Mouse (Mus musculus): ENCODE data around the gene Cdcp2.

The Cdcp2 gene

DNA sequence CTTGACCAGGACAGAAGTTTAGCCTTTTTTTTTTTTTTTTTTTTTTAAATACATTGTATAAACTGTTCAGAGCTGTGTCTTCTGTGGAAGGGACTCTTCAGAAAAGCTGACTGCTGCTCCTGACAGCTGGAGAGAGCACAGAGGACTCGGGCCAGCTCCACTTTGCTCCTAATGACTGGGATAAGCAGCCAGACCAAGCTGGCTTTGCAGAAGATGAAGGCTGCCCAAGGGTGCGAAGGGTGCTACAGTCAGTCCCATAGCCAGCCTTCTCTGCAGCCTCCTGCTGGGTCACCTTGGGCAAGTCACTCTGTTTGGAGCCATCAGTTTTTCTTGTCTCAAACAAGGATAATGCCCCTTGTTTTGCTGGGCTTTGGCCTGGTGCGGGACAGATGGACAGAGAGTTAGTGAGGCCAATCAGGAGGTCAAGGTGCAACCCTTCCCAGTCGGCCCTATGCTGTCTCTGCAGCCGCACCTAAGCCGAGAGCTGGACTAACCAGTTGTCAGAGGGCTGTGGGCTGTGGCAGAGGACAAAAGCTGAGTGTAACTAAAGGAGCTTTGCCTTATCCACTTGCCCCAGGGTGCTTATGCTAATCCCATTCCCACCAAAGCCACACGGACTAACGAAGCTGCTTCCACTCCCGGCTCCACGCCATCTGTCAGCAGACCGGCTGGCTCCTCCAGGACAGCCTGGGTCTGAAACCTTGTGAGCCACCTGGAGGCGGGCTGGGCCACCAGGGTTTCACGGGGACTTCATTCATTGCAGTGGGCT is 31.4 kb downstream of the Cdcp2 start:
- no peaks in the 10 kb centered on the region for H3K36me3 ChIP-seq (ENCODE audit: insufficient read depth, low read length)
- H3K9me3 ChIP-seq (ENCODE audit: low read length): no peaks in the 10 kb centered on the region
- peaks cover 13% of the 10 kb centered on the region for H3K27me3 ChIP-seq (ENCODE audit: insufficient read depth, low read length)
- no peak overlapping the region for H3K4me3 ChIP-seq (replicated peaks; ENCODE audit: low read length)
- peaks cover 37% of the 10 kb centered on the region for H3K4me1 ChIP-seq (replicated peaks; ENCODE audit: low read depth, low read length)
- TF ChIP-seq CTCF (conservative IDR thresholded peaks at IDR 0.05; ENCODE audit: low read length) (no peak), POU5F1 (IDR thresholded peaks at IDR 0.05; ENCODE audit: borderline replicate concordance, low read length) (no peak), NANOG (IDR thresholded peaks at IDR 0.05; ENCODE audit: borderline replicate concordance, low read length) (no peak)

DNA sequence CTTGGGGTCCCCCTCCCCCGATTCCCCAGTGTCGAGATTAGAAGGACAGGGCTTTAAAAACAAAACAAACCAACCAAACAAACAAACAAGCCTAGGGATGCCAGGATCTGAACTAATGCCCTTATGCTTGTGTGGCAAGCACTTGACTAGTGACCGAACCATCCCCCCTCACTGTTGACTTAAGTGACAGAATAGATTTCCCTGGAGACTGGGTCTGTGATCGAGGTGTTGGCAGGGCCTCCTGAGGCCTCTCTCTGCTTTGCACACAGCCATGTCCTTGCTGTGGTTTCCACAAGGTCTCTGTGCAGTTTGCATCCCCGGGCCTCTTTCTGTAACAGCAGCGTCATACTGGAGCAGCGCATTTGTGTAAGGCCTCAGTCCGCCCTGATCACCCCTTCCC is 32.7 kb downstream of the Cdcp2 start:
- H3K27me3 ChIP-seq (ENCODE audit: insufficient read depth, low read length): peaks cover 13% of the 10 kb centered on the region
- H3K4me3 ChIP-seq (replicated peaks; ENCODE audit: low read length): no peak overlapping the region
- peaks cover 34% of the 10 kb centered on the region for H3K4me1 ChIP-seq (replicated peaks; ENCODE audit: low read depth, low read length)
- H3K9me3 ChIP-seq (ENCODE audit: low read length): no peaks in the 10 kb centered on the region
- TF ChIP-seq CTCF (conservative IDR thresholded peaks at IDR 0.05; ENCODE audit: low read length) (no peak), NANOG (IDR thresholded peaks at IDR 0.05; ENCODE audit: borderline replicate concordance, low read length) (no peak), POU5F1 (IDR thresholded peaks at IDR 0.05; ENCODE audit: borderline replicate concordance, low read length) (no peak)
- no peaks in the 10 kb centered on the region for H3K36me3 ChIP-seq (ENCODE audit: insufficient read depth, low read length)

DNA sequence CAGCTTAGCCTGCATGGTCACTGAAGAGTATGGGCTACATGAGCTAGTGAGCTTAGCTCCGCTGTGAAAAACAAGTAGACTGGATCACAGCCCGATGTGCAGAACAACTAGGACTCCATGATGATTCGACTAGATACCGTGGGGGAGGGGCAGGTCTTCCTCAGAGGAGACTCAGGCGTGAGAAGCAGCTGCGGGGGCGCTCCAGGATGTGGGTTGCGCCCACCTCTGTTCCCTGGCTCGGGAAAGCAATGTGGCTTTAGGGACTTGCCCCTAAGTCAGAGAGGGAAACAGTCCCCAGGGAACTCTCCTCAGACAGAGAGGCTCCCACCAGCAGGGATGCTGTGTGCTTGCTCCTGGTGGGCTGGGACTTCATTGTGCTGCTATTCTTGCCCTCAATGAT is 33.8 kb downstream of the Cdcp2 start:
- Histone ChIP-seq H3K36me3 (ENCODE audit: insufficient read depth, low read length) (no peaks in the 10 kb centered on the region), H3K4me1 (replicated peaks; ENCODE audit: low read depth, low read length) (peaks cover 34% of the 10 kb centered on the region), H3K9me3 (ENCODE audit: low read length) (no peaks in the 10 kb centered on the region), H3K4me3 (replicated peaks; ENCODE audit: low read length) (no peak overlapping the region), H3K27me3 (ENCODE audit: insufficient read depth, low read length) (peaks cover 13% of the 10 kb centered on the region)
- no peak for TF ChIP-seq POU5F1 (IDR thresholded peaks at IDR 0.05; ENCODE audit: borderline replicate concordance, low read length)
- no peak for TF ChIP-seq CTCF (conservative IDR thresholded peaks at IDR 0.05; ENCODE audit: low read length)
- no peak for TF ChIP-seq NANOG (IDR thresholded peaks at IDR 0.05; ENCODE audit: borderline replicate concordance, low read length)

DNA sequence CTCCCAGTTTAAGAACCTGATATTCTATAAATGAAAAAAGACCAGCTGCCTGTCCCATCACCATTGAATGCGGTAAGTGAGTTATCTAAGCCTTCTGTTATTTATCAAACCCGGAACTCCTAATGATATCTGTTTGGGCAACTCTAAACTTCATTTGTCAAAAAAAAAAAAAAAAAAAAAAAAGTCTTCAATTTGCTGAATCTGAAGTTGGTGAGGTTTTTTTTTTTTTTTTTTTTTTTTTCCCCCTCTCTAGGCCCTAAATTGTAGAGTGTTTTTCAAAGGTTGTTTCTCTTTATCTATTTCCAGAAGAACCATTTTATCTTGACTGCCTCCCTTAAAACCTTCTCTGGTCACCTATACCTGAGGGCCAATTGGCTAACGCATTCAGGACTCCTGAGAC is 38.2 kb downstream of the Cdcp2 start:
- H3K27me3 ChIP-seq (ENCODE audit: insufficient read depth, low read length): peaks cover 17% of the 10 kb centered on the region; the same call in 1 of the 2 replicates
- H3K9me3 ChIP-seq (ENCODE audit: low read length): no peaks in the 10 kb centered on the region
- H3K4me1 ChIP-seq (replicated peaks; ENCODE audit: low read depth, low read length): peaks cover 26% of the 10 kb centered on the region
- H3K4me3 ChIP-seq (replicated peaks; ENCODE audit: low read length): no peak overlapping the region
- no peaks in the 10 kb centered on the region for H3K36me3 ChIP-seq (ENCODE audit: insufficient read depth, low read length)
- TF ChIP-seq CTCF (conservative IDR thresholded peaks at IDR 0.05; ENCODE audit: low read length) (no peak), NANOG (IDR thresholded peaks at IDR 0.05; ENCODE audit: borderline replicate concordance, low read length) (no peak), POU5F1 (IDR thresholded peaks at IDR 0.05; ENCODE audit: borderline replicate concordance, low read length) (no peak)

DNA sequence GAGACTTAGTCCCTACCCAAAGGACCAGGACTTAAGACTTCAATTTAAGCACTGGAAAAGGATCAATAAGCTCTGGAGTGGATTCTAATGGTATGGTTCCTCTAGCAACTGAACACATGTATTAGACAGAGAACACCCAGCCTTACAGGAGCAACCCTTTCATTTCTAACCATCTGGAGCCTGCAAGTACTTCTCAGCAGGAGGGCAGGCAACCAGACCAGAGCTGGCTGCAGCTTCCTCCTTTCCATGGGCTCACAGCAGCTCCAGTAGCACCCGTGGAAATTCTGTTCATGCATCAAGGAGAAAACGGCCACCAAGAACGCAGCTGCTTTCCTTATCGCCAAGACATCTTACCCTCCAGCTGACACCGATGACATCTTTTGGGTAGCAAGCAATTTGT is 39.0 kb downstream of the Cdcp2 start:
- no peak overlapping the region for H3K4me3 ChIP-seq (replicated peaks; ENCODE audit: low read length)
- peaks cover 23% of the 10 kb centered on the region for H3K27me3 ChIP-seq (ENCODE audit: insufficient read depth, low read length)
- H3K9me3 ChIP-seq (ENCODE audit: low read length): no peaks in the 10 kb centered on the region
- H3K4me1 ChIP-seq (replicated peaks; ENCODE audit: low read depth, low read length): peaks cover 23% of the 10 kb centered on the region
- no peak for TF ChIP-seq CTCF (conservative IDR thresholded peaks at IDR 0.05; ENCODE audit: low read length)
- TF ChIP-seq POU5F1 (IDR thresholded peaks at IDR 0.05; ENCODE audit: borderline replicate concordance, low read length): no peak
- TF ChIP-seq NANOG (IDR thresholded peaks at IDR 0.05; ENCODE audit: borderline replicate concordance, low read length): no peak
- H3K36me3 ChIP-seq (ENCODE audit: insufficient read depth, low read length): no peaks in the 10 kb centered on the region

DNA sequence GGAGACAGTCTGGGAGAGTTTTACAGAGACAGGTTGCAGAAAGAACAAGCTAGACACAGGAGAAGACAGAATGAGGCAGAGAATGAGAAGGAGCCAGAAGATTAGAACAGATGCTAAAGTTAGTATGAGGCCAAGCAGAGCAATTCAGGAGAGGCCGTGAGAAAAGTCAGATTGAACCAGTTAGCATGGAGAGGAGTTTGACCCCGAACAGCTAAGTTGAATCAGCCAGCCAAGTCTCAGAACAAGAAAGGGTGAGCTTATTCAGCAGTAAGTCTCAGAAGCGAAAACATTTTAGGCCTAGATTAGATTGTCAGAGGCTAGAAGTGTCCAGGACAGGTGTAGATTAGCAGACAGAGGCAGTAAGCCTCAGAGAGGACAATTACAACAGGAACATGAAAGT is 39.8 kb downstream of the Cdcp2 start:
- H3K9me3 ChIP-seq (ENCODE audit: low read length): no peaks in the 10 kb centered on the region

DNA sequence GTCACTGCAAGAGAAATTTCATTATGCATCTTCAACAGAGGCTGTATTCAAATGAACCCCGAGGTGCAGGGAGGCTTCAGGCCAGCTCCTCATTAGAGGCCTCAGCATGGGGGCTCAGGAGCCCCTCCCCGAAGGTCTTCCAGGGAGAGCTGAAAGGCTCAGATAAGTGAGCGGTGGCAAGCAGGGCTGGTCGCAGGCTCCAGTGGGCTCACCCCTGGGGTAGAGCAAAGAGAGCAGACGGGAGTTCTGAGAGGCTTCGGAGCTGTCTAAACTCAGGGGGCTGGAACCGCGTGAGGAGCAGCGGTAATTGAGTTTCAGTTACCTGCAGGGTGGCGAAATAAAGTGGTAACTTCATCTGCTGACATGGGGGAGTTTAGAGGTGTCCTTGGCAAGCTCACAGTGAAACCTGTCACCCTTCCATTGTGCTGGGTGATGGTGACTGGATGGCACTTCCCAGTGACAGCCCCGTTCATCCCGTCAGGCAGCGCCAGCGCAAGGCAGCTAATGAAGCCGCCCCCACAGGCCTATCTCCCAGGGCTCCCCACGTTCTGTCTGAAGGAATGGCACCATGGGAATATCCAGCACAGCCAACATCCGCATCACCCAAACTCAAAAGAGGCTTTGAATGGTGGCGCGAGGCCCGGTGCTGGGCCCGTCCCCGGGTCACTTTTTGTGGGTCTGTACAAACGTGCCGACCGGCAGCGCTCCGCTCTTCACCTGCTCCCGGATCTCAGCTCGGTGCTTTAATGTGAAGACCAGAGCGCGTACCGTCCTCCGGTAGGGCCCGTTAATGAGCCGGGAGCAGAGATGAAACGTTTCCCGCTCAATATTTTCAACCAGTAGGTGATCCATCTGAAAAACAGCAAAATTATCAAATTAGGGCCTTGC is 42.5 kb downstream of the Cdcp2 start:
- no peak for TF ChIP-seq NANOG (IDR thresholded peaks at IDR 0.05; ENCODE audit: borderline replicate concordance, low read length)
- TF ChIP-seq POU5F1 (IDR thresholded peaks at IDR 0.05; ENCODE audit: borderline replicate concordance, low read length): no peak
- TF ChIP-seq CTCF (conservative IDR thresholded peaks at IDR 0.05; ENCODE audit: low read length): no peak
- Histone ChIP-seq H3K4me1 (replicated peaks; ENCODE audit: low read depth, low read length) (peaks cover 18% of the 10 kb centered on the region), H3K9me3 (ENCODE audit: low read length) (no peaks in the 10 kb centered on the region), H3K4me3 (replicated peaks; ENCODE audit: low read length) (no peak overlapping the region; the same call in 1 of the 2 replicates), H3K36me3 (ENCODE audit: insufficient read depth, low read length) (no peaks in the 10 kb centered on the region), H3K27me3 (ENCODE audit: insufficient read depth, low read length) (peaks cover 25% of the 10 kb centered on the region)

More for the DNA sequence above, 39.8 kb downstream of the Cdcp2 start:
- TF ChIP-seq POU5F1 (IDR thresholded peaks at IDR 0.05; ENCODE audit: borderline replicate concordance, low read length): no peak
- no peak for TF ChIP-seq NANOG (IDR thresholded peaks at IDR 0.05; ENCODE audit: borderline replicate concordance, low read length)
- no peak for TF ChIP-seq CTCF (conservative IDR thresholded peaks at IDR 0.05; ENCODE audit: low read length)
- H3K36me3 ChIP-seq (ENCODE audit: insufficient read depth, low read length): no peaks in the 10 kb centered on the region
- H3K27me3 ChIP-seq (ENCODE audit: insufficient read depth, low read length): peaks cover 25% of the 10 kb centered on the region
- H3K4me3 ChIP-seq (replicated peaks; ENCODE audit: low read length): no peak overlapping the region
- peaks cover 18% of the 10 kb centered on the region for H3K4me1 ChIP-seq (replicated peaks; ENCODE audit: low read depth, low read length)

DNA sequence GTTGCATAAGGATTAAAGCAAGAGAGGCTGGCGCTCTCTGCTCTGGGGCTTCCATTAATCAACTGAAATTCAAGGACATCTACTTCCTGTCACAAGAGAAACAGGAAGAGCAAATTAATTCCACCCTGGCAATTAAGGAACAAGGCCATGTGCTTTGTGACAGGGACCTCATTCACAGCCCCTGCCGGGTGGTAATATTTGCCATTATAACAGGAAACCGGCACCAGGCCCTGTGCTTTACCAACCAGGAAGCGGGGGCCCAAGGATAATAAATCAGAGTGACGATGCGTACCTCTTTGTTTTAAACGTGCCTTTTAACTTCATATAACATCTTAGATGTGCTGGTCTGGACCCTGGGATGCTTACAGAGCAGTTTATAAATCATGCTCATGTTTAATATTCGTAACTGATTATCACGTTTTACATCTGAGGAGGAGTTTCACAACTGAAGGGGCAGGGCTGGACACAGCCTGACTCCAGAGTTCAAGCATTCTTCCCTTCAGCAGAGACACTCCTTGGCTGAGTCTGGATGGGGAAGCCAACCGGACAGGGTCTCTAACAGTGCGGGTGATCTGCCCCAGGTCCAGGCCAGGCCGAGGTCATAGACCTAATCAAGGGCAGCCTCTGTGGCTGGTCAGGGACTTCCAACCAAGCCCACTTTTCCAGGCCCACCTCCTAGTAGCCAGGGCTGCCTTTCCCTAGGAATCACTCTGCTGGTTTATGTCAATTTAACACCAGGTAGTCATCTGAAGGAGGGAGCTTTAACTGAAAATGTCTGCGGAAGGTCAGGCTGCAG is 43.3 kb downstream of the Cdcp2 start:
- Histone ChIP-seq H3K4me1 (replicated peaks; ENCODE audit: low read depth, low read length) (peaks cover 18% of the 10 kb centered on the region), H3K36me3 (ENCODE audit: insufficient read depth, low read length) (no peaks in the 10 kb centered on the region)
- TF ChIP-seq POU5F1 (IDR thresholded peaks at IDR 0.05; ENCODE audit: borderline replicate concordance, low read length) (no peak), NANOG (IDR thresholded peaks at IDR 0.05; ENCODE audit: borderline replicate concordance, low read length) (no peak), CTCF (conservative IDR thresholded peaks at IDR 0.05; ENCODE audit: low read length) (no peak)

More for the DNA sequence above, 43.3 kb downstream of the Cdcp2 start:
- Histone ChIP-seq H3K4me3 (replicated peaks; ENCODE audit: low read length) (no peak overlapping the region), H3K27me3 (ENCODE audit: insufficient read depth, low read length) (peaks cover 25% of the 10 kb centered on the region), H3K9me3 (ENCODE audit: low read length) (no peaks in the 10 kb centered on the region)
